Mouse (Mus musculus) E14TG2a.4 (cell line): ENCODE results near the gene Bean1.

Experiments used
- H3K27me3 ChIP-seq: 2 replicates; pipeline ENCODE4 v1.6.1; 2014; ENCODE audit warnings: low read length, control low read depth; ENCODE audit not compliant: insufficient read depth
- H3K36me3 ChIP-seq: 2 replicates; pipeline ENCODE4 v1.6.1; 2014; ENCODE audit warnings: low read length, control low read depth; ENCODE audit not compliant: insufficient read depth
- H3K4me1 ChIP-seq: replicated peaks from 2 replicates; pipeline ENCODE4 v1.6.1; 2014; ENCODE audit warnings: low read depth, low read length, control low read depth
- H3K4me3 ChIP-seq: replicated peaks from 2 replicates; pipeline ENCODE4 v1.5.1; 2014; ENCODE audit warnings: mild to moderate bottlenecking, low read length
- H3K9me3 ChIP-seq: 2 replicates; pipeline ENCODE4 v1.6.1; 2014; ENCODE audit warnings: low read length, control low read depth
- CTCF ChIP-seq: conservative IDR thresholded peaks from 2 replicates; pipeline ENCODE4 v1.5.1; 2014; ENCODE audit warnings: low read length
- NANOG ChIP-seq: IDR thresholded peaks from 2 replicates; pipeline ENCODE4 v1.6.1; 2014; ENCODE audit warnings: borderline replicate concordance, low read length, mixed read lengths
- POU5F1 ChIP-seq: IDR thresholded peaks from 2 replicates; pipeline ENCODE4 v1.6.1; 2014; ENCODE audit warnings: low read length, borderline replicate concordance

The Bean1 gene

GRCm38 (mm10) chr8:104146717-104147494 is 23.3 kb upstream of the Bean1 start:
- H3K36me3 ChIP-seq = no peaks in the 10 kb centered on the region
- no peaks in the 10 kb centered on the region; the same call in 1 of the 2 replicates for H3K4me1 ChIP-seq
- H3K9me3 ChIP-seq = no peaks in the 10 kb centered on the region
- H3K27me3 ChIP-seq = peaks cover 25% of the 10 kb centered on the region
- no peak for TF ChIP-seq CTCF
- TF ChIP-seq NANOG = no peak
- TF ChIP-seq POU5F1 = no peak
- no peak overlapping the region for H3K4me3 ChIP-seq

GRCm38 (mm10) chr8:104147947-104148346 is 22.3 kb upstream of the Bean1 start:
- H3K9me3 ChIP-seq = no peaks in the 10 kb centered on the region
- no peaks in the 10 kb centered on the region for H3K4me1 ChIP-seq
- no peak for TF ChIP-seq CTCF
- TF ChIP-seq NANOG = no peak
- TF ChIP-seq POU5F1 = no peak
- H3K27me3 ChIP-seq = peaks cover 14% of the 10 kb centered on the region
- H3K4me3 ChIP-seq = no peak overlapping the region
- no peaks in the 10 kb centered on the region for H3K36me3 ChIP-seq

- TF ChIP-seq POU5F1 (no peak), NANOG (no peak), CTCF (no peak)
- Histone ChIP-seq H3K9me3 (no peaks in the 10 kb centered on the region), H3K4me3 (no peak overlapping the region), H3K36me3 (no peaks in the 10 kb centered on the region), H3K4me1 (no peaks in the 10 kb centered on the region), H3K27me3 (peaks cover 4% of the 10 kb centered on the region; the same call in 1 of the 2 replicates)
These were observed 9.5 kb upstream of the Bean1 start for GRCm38 (mm10) chr8:104160731-104161130.

GRCm38 (mm10) chr8:104169461-104169860 is 781 bp upstream of the Bean1 start:
- peaks cover 71% of the 10 kb centered on the region for H3K27me3 ChIP-seq
- 0 out of 2 replicates have a peak, but pooled peaks cover 7% of the 10 kb centered on the region for H3K9me3 ChIP-seq
- TF ChIP-seq POU5F1 (no peak), CTCF (no peak), NANOG (no peak)
- no peaks in the 10 kb centered on the region for H3K36me3 ChIP-seq
- peaks cover 7% of the 10 kb centered on the region for H3K4me1 ChIP-seq
- no peak overlapping the region for H3K4me3 ChIP-seq

GRCm38 (mm10) chr8:104171050-104171620 is 893 bp downstream of the Bean1 start:
- TF ChIP-seq NANOG (no peak), CTCF (no peak), POU5F1 (no peak)
- no peaks in the 10 kb centered on the region for H3K36me3 ChIP-seq
- peak overlapping the region; percentile 82 for H3K4me3 ChIP-seq

GRCm38 (mm10) chr8:104172420-104172819 is 2.2 kb downstream of the Bean1 start:
- Histone ChIP-seq H3K9me3 (0 out of 2 replicates have a peak, but pooled peaks cover 7% of the 10 kb centered on the region), H3K27me3 (peaks cover 80% of the 10 kb centered on the region), H3K4me1 (peaks cover 7% of the 10 kb centered on the region), H3K36me3 (no peaks in the 10 kb centered on the region), H3K4me3 (no peak overlapping the region)
- TF ChIP-seq CTCF (no peak), NANOG (no peak), POU5F1 (no peak)

More at GRCm38 (mm10) chr8:104171050-104171620, 893 bp downstream of the Bean1 start:
- peaks cover 7% of the 10 kb centered on the region for H3K4me1 ChIP-seq
- peaks cover 81% of the 10 kb centered on the region for H3K27me3 ChIP-seq
- H3K9me3 ChIP-seq = 0 out of 2 replicates have a peak, but pooled peaks cover 7% of the 10 kb centered on the region

- Histone ChIP-seq H3K27me3 (peaks cover 64% of the 10 kb centered on the region), H3K4me3 (no peak overlapping the region), H3K36me3 (no peaks in the 10 kb centered on the region), H3K9me3 (0 out of 2 replicates have a peak, but pooled peaks cover 3% of the 10 kb centered on the region), H3K4me1 (peaks cover 7% of the 10 kb centered on the region)
- TF ChIP-seq POU5F1 (no peak), CTCF (no peak), NANOG (no peak)
These were observed 5.7 kb downstream of the Bean1 start for GRCm38 (mm10) chr8:104175848-104176527.

- H3K9me3 ChIP-seq = 0 out of 2 replicates have a peak, but pooled peaks cover 3% of the 10 kb centered on the region
These were observed 6.8 kb downstream of the Bean1 start for GRCm38 (mm10) chr8:104177054-104177453.

More at GRCm38 (mm10) chr8:104177054-104177453, 6.8 kb downstream of the Bean1 start:
- Histone ChIP-seq H3K36me3 (no peaks in the 10 kb centered on the region), H3K4me1 (no peaks in the 10 kb centered on the region), H3K4me3 (no peak overlapping the region), H3K27me3 (peaks cover 53% of the 10 kb centered on the region)
- no peak for TF ChIP-seq POU5F1
- TF ChIP-seq CTCF = no peak
- TF ChIP-seq NANOG = no peak
